Mouse (Mus musculus) erythroblast, embryonic 14.5 days (primary cell): Measurements from ENCODE around the gene Sars2.

Experiments used
- GATA1 ChIP-seq: IDR thresholded peaks from 2 replicates; pipeline ENCODE4 v1.6.1; 2012; ENCODE audit warnings: low read length, inconsistent platforms, mixed read lengths
- TAL1 ChIP-seq: IDR thresholded peaks from 3 replicates; pipeline ENCODE4 v1.6.1; 2012; ENCODE audit warnings: low read length, inconsistent platforms, mixed read lengths

GRCm38 (mm10) chr7:28795832-28796231 lies 54.0 kb downstream of the Sars2 start:
- TF ChIP-seq TAL1 (no peak), GATA1 (no peak)
